Mouse (Mus musculus) brain, embryonic 18.5 days (tissue): ENCODE results near the gene Eif4e1b.
"Not testable (repeated sequence)": the region's sequence is repeated elsewhere in the genome, so short reads cannot be mapped to it uniquely, and the experiment has no call there.

Experiments used
- DNase-seq: peaks from one replicate; pipeline ENCODE4 v3.0.0-alpha.2; 2012; ENCODE audit warnings: low read depth, low spot score

Eif4e1b gene

DNA sequence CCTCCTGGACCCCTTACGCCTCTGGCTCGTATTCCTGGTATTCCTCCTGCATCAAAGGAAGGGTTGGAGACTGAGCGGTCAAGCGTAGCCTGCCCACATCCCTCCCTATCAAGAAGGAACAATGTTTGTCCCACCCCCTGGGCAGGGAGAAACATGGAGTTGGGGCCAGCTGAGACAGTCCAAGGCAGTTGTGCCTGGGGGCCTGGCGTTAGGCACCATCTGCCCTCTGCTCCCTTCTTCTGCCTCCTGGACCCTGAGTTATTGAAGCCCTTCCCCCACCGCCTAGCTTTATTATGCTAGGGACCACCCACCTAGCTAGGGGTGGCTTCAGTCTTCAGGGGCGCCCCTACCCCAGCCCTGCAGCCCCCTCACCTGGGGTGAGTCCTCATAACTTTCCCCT, 24.3 kb upstream of the Eif4e1b start:
- DNase-seq, result no peak

DNA sequence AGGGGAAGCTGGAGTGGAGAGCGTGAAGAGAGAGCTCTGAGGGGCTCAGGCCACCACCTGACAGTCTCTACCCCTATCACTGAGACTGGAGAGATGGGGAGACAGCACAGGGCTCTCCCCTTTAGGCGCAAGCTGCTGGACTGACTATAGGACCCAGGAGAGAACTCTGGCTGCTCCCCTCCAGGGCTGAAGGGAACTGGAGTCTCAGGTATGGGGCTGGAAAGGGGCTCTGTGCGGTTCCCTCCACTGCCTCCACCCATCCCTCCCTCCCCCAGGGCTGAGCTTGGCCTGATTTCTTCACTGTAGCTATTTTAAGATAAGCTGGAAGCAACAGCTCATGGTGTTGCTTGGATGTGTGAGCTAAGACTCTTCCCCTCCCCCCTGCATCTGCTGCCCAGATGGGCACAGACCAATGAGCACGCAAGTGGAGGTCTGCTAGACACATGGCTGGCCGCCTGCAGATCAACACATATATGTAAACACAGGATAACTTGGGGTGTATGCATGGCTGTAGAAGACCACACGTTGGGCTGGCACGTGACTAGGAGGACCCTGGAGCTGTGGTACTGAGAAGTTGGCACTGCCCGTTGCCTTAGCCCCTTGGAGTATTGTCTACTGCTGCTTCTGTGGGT, 23.5 kb upstream of the Eif4e1b start:
- no peak for DNase-seq

- DNase-seq, result no peak
Measured at GRCm38 (mm10) chr13:54760906-54761305, 22.9 kb upstream of the Eif4e1b start.

DNA sequence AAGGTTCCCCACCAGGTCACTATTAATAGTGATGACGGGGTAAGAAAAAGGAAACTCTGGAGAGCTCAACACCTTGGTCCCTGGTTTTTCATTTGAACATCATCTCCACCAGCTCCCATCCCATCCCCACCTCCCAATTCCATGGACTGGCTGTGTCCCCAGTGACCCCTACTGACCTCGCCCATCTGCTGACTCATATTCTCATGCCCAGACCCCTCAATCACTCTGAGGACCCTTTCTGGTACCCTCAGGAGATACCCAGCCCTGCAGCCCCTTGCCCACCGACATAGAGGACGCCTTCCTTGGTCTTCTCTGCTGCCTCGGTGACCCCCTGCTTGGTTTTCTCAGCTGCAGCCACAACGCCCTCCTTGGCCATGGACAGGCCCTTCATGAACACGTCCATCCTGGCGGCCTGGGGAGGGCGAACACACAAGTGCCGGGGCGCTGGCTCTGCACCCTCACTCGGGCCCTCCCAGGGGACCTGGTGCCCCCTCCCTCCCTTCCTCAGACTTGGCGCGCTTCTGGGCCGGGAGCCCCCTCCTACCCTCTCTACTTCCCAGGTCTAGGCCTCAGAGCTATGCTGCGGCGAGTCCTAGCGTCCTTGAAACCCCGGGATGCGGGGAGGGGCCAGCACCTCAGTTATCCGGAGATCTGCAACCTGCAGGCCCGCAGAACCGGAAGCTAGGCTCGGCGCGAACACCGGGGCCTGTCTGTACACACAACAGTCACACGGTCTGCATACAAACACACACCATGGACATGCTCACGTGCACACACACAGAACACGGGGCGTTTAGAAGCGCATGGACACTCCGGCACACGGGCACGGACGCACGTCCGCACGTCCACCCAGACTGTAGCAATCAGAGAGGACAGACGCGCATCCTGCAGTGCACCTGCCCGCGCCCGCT, 18.3 kb upstream of the Eif4e1b start:
- no peak for DNase-seq

DNA sequence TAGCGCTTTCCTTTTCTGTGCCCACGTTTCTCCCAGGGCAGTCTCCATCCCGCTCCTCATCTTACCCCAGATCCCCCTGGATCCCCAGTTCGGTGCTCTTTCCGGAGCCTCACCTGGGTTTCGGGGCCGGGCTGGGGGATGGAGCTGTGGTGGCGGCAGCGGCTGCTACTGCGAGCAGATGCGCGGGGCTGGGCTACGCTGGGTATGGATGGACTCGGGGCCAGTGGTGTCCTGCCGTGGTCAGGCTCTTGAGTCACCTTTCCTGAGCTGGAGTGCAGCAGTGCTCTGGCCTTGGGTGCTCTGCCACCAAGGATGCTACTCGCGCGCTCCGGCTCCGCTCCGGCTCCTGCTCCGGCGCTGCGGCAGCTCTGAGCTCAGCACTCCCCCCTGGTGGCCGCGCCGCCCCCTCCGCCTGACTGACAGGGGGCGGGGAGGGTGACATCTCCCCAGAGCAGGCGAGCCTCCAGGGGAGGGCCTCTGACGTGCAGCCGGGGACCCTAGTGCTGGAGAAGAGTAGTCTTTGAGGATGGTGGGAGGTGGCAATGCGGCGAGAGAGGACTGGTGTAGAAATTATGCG, 17.5 kb upstream of the Eif4e1b start, which contains the start of gene Sncb:
Sncb (minus strand) TSS at position 404 of the 577 bp plus-strand sequence.
- DNase-seq, result no peak

GRCm38 (mm10) chr13:54767012-54767411, 16.8 kb upstream of the Eif4e1b start:
- DNase-seq, result no peak

DNA sequence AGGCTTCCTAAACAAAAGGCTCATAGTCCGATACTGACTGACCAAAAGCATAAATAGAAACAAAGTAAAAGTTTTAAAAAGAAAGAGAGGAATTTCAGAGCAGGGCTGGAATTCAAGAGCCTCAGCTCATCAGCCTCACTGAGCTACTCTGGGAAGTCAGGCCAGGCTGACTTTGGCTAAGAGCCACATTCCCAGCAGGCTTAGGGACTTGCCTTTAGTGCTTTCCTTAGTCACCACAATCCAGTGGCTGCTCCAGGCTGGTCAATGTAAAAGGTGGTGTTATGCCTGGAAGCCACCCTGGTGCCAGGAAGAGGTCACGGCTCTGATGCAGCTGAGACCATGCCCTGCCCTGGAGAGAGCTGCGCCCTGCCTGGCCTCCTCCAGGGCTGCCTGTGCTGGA, 3.2 kb upstream of the Eif4e1b start:
- no peak for DNase-seq

DNA sequence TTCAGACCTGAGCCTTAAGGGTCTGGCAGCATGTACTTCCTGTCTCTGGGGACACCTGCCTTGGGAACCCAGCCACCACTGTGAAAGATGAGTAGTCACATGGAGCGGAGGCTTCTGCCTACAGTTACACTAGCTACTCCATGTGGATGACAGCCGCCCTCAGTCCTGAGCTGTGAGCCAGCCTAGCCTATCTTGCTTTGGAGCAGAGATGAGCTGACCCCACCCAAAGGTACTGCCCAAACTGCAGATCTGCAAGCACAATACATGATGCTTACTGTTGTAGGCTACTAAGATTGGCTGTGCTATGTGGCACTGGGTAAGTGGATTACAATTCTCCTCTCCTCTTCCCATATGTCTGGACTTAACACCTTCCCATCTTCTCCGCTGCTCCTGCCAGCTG, 2.7 kb upstream of the Eif4e1b start:
- DNase-seq, result no peak

- DNase-seq, result no peak
Measured at GRCm38 (mm10) chr13:54783235-54783634, 563 bp upstream of the Eif4e1b start.

- DNase-seq, result not testable (repeated sequence)
Measured at GRCm38 (mm10) chr13:54787591-54787990, 3.8 kb downstream of the Eif4e1b start.

- peak; percentile 72 for DNase-seq
Measured at GRCm38 (mm10) chr13:54788740-54789560, 5.2 kb downstream of the Eif4e1b start, which contains the start of gene Tspan17. TSS of gene Tspan17 (plus strand) at chr13:54789377.

- no peak for DNase-seq
Measured at GRCm38 (mm10) chr13:54789561-54790397, 6.0 kb downstream of the Eif4e1b start.

DNA sequence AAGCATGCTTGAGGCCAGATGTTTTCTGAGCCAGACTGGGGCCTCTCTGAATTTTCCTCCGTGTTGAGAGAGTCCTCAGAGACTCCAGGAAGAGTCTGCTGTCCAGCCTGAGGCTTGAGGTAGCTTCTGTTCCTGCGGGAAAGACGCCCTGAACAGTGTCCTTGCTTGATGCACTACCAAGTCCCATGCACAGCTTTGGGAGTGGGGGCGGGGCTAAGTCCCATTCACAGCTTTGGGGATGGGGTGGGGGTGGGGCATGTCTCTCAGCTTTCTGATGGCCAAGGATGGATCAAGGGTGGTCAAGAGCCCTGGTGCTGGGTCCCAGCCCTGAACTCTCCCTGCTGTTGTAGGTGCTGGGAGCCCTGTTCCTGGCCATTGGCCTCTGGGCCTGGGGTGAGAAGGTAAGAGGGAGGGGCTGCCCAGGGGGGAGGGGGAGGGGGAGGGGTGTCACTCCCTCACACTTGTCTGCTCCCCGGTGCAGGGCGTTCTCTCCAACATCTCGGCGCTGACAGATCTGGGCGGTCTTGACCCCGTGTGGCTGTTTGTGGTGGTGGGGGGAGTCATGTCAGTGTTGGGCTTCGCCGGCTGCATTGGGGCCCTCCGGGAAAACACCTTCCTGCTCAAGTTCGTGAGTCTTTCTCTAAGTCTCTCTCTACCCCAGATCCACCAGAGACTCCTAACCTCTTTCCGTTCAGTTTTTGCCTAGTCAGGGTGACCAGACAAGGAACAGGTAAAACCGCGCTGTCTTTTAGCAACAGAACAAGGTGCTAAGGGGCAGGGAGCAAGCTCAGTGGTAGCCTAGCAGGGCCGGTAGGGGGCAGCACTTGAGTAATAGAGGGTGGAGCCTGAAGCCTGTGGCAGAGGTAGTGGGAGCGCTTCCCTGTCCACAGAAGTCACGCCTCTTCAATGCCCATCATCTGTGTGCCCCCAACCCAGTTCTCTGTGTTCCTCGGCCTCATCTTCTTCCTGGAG, 8.7 kb downstream of the Eif4e1b start:
- no peak for DNase-seq

DNA sequence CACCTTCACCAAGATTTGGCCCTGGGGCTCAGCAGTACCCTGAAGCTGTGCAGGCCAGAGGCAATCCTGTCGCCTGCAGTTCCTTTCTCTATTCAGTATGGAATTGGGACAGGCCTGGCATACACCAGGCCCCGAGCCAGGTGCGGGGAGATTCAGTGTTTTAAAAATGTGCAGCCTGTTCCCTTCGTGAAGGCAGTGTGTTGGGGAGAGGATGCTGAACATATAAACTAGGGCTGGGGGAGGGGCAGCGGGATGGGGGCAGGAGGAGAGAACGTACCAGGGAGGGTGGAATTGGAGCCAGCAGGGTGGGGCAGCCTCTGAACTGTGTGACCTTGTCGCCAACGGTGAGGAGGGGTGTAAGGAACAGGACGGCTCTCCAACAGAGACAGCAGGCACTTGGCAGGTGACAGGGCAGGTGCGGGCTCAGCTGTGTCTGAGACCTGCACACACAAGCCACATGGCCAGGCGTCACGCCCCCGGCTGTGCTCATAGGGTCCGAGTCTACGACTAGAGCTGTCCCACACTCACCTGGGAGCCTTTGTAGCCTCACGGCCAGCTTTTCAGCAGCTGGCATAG, 10.3 kb downstream of the Eif4e1b start:
- DNase-seq, result no peak

GRCm38 (mm10) chr13:54794843-54795242, 11.0 kb downstream of the Eif4e1b start:
- DNase-seq, result no peak

GRCm38 (mm10) chr13:54797356-54797755, 13.6 kb downstream of the Eif4e1b start:
- DNase-seq, result no peak

GRCm38 (mm10) chr13:54797861-54798643, 14.3 kb downstream of the Eif4e1b start:
- DNase-seq, result no peak

GRCm38 (mm10) chr13:54798740-54799139, 14.9 kb downstream of the Eif4e1b start:
- no peak for DNase-seq
